Mouse (Mus musculus) hematopoietic stem cell, adult 5-6 weeks (primary cell): ENCODE results near the gene Zfp759. TPM values are rescaled to one million over a fixed set of nuclear protein-coding genes. Genes with fewer than 3 reads are reported as not detected.

Experiments
- ATAC-seq, 2 experiments: fragments of 125-278 bp in 1 of 2; replicated peaks in 1 of 2; 2 replicates each; pipeline ENCODE4 v1.8.0; 2016 to 2017; ENCODE audit warnings: inconsistent platforms in 2 of 2, mild to moderate bottlenecking in 2 of 2, moderate number of reproducible peaks in 2 of 2, low read depth in 1 of 2, moderate TSS enrichment in 1 of 2; ENCODE audit not compliant: low FRiP score in 2 of 2, poor library complexity in 2 of 2, severe bottlenecking in 2 of 2, insufficient read depth in 1 of 2, low TSS enrichment in 1 of 2
- total RNA-seq: library from RNA; stranded (forward); fragments of 172-1452, 232-1000 nt; gene quantifications from 2 replicates; pipeline ENCODE4 v1.2.3, GENCODE M21; 2017

Zfp759 gene
- total RNA-seq, 1 experiment from 2014 or later: 7.3 TPM

DNA sequence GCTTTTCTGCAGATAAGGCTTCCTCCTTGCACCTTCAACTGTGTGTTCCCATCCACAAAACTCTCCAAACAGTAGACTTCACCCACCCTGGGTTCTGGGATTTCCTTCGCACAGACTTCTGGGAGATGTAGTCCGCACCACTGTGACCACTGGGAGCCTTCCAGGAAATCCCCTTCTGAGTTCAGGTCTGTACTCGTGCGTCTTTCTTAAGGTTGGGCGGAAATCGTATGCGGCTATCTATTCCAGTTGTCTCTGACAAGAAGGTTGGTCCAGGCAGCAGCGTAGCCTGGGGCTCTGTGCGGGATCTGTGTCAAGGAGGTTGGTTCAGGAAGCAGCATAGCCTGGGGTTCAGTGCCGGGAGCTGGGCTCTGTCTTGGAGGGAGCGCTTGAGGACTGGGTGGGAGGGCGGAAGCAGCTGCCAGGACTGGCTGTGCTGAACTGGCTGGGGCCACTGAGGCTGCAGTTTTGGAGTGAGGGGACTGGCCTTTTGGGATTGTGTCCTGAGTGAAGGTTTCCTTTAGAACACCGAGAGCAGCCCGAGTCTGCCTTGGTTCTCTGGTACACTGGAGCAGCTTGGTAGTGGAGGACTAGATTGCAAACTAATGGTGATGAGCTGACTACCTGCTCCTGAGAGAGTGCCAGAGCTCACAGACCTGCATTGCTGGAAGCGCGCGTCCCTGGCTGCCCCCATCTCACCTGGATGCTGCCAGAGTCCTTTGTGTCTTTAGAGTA is 51.7 kb downstream of the Zfp759 start, which contains the start of gene Rsl1:
Rsl1 (plus strand) TSS at position 192 of the 732 bp plus-strand sequence.
- peak; percentile 97 to 99 for ATAC-seq

DNA sequence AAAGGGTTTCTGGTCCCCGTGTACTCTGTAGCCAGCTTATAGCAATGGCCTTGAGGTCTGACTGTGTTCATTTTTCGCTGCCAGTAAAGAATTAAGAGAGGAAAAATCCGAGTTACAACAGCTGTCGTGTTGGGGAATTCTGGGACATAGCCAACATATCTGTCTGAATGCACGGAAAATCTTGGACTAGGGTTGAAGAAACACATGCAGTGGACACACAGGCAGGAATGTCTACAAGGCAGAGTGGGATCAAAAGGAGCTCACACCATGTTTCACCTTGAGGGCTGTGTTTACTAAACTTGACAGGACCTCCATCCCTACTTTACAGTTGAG is 52.2 kb downstream of the Zfp759 start:
- no peak for ATAC-seq

Other genes with a start within 250 kb of the Zfp759 start
- 0.94 TPM in 1 of 2 replicates, not detected in the other for gene Gm10767, start 216.7 kb upstream of the Zfp759 start, total RNA-seq
- gene Zfp712, start 60.5 kb upstream of the Zfp759 start, total RNA-seq: 5.5 and 8.1 TPM in 2 replicates
- 7.6 and 10.3 TPM in 2 replicates for gene Zfp708, start 23.7 kb upstream of the Zfp759 start, total RNA-seq
- 0.20 and 9.9 TPM in 2 replicates for gene Gm28557, start 13.1 kb upstream of the Zfp759 start, total RNA-seq
- gene Rslcan18, start 5.4 kb upstream of the Zfp759 start, total RNA-seq: 0.38 and 0.89 TPM in 2 replicates
- gene Rsl1, start 51.5 kb downstream of the Zfp759 start, total RNA-seq: 10.2 and 13.9 TPM in 2 replicates
- 4.4 and 6.6 TPM in 2 replicates for gene Zfp455, start 72.8 kb downstream of the Zfp759 start, total RNA-seq
- 3.6 and 5.8 TPM in 2 replicates for gene Zfp458, start 156.8 kb downstream of the Zfp759 start, total RNA-seq
- gene Zfp457, start 184.8 kb downstream of the Zfp759 start, total RNA-seq: 1.5 TPM in 1 of 2 replicates, not detected in the other
- gene Zfp595, start 210.9 kb downstream of the Zfp759 start, total RNA-seq: 10.0 and 10.1 TPM in 2 replicates
- gene Gm28044, start 238.9 kb downstream of the Zfp759 start, total RNA-seq: 7.3 and 13.3 TPM in 2 replicates
- gene Zfp953, start 238.9 kb downstream of the Zfp759 start, total RNA-seq: 8.2 and 11.0 TPM in 2 replicates